Mouse (Mus musculus) activated CD4-positive, CD25-positive, alpha-beta regulatory T cell, adult 4 months (primary cell): ENCODE measurements around the gene Dop1b. TPM values are rescaled to one million over a fixed set of nuclear protein-coding genes. Genes with fewer than 3 reads are reported as not detected.

Source experiments
- ATAC-seq: one replicate; pipeline ENCODE4 v1.8.0; 2017
- polyA plus RNA-seq, 2 experiments: library from polyadenylated mRNA; unstranded; fragments of 100-300 nt; shearing (Covaris generic); gene quantifications; one replicate each; pipeline ENCODE4 v1.2.1; 2017

Gene Dop1b
- polyA plus RNA-seq, 2 experiments from 2014 or later, result 24.5 to 25.5 TPM

DNA sequence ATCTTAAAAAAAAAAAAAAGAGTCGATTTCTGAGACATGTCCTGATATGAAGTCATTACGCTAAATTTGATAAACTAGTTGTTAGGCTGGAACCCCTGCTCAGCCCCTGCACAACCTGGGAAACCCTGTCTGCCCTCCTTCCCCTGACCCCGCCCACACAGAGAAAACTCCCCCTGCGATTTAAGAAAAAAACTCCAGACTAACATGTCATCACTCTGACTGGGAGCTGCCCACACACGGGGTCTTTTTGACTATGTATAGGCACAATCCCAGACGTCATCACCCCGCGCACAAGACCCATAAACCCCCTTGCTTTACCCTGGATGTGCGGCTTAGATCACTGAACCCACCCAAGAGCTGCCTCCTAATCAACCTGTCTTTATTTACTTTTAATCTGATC, 118.4 kb downstream of the Dop1b start:
- ATAC-seq, result no peak

DNA sequence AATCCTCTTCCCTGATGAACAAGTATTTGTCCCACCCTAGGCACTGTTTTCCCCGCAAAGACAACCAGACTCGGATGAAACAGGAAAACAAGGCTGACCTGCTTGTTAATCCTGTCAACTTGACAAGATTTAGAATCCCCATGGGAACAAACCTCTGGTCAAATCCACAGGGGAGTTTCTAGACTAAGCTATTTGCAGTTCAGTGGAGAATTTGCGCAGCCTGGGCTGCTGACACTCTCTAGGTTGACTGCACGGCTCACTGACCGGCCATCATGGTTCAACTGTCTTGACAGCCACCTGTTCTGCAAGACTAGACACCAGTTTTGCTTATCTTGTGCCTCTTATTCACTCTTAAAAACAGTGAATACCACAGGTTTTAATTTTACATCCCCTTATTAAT, 119.2 kb downstream of the Dop1b start:
- ATAC-seq, result no peak

DNA sequence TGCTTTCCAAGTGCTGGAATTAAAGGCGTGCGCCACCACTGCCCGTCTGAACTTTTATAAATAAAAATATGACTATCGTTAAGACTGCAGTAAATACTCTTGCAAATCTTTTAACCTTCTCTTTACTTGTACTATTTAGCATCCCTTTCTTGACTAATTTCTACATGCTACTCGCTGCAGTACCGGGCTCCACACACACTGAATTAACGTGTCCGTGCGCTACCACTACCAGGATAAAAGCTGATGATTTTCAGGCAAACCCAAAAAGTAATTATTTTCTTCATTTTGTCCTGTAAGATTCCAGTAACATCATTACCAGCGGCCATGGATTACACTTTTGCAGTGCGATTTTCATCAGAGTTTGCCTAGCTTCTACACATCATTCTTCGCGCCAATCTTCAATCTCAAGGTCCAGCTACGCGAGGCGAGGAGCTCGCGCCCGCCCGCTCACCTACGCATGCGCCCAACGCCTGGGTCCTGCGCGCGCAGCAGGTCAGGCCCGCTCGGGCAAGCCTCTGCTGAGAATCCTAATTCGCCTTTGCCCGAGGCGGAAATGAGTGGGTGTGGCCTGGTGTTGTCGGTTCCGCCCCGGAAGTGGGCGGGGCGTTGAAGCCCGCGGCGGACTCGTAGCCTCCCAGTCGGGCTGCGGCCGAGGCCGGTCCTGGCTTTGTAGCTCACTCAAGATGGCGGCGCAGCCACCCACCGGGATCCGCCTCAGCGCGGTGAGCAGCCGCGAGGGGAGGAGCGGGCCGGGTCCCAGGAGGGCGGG, 120.1 kb downstream of the Dop1b start, which contains the start of gene Morc3:
Morc3 (plus strand) TSS at position 495 of the 769 bp plus-strand sequence.
- peak; percentile 92 for ATAC-seq

DNA sequence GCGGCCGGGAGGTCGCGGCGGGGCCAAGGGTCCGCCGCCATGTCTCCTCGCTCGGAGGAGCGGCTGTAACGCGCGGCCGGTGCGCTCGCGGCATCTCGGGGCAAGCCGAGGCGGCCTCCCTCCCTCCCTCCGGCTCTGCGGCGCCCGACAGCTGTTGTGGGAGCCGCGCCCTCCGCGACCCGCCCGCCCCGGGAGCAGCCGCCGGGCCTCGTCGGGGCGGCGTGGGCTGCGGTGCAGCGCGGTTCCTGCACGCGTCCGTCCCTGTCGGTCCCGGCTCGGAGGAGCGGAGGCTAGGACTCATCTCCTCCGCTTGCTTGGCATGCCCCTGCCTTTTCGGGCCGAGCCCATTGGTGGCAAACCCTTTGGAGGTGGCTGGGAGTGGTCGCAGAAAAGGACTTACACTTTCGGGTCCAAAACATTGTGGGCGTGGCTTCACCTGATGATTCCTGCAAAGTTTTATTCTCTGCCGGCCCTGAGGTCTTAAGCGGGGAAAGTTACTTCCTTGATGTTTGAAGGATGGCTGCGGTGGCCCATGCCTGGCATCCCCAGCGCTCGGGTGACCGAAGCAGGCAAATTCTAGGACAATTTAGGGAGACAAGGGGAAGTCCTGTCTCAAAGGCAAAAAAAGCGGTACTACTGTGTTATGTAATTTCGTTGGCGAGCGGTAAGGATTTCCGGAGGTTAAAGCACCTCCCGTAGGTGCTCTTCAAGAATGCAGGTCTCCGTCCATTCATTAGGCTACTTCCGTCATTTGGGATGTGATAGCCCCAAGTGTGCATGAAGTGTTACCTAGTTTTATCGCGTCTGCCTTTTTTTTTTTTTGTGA, 121.0 kb downstream of the Dop1b start:
- ATAC-seq, result peak; percentile 33

GRCm38 (mm10) chr16:93833551-93833950, 121.8 kb downstream of the Dop1b start:
- no peak for ATAC-seq

DNA sequence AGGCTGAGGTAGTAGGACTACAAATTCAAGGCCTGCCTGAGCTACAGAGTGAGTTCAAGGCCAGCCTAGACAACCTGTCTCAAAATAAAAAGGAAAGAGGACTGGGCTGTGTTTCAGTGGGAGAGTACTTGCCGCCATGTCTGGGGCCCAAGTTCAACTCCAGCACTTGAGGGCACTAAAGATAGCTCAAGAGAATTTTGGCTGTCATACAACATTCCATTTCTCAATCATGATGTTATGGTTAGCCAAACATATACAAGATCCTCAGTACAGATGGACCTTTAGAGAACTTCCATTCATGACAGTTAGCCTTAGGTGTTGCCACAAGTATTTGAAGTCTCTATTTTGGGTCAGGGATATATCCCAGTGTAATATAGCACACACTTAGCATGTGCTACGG, 122.4 kb downstream of the Dop1b start:
- no peak for ATAC-seq

GRCm38 (mm10) chr16:93839049-93839448, 127.3 kb downstream of the Dop1b start:
- ATAC-seq, result no peak

- no peak for ATAC-seq
These were observed 138.8 kb downstream of the Dop1b start for GRCm38 (mm10) chr16:93850527-93850926.

- no peak for ATAC-seq
These were observed 148.3 kb downstream of the Dop1b start for GRCm38 (mm10) chr16:93859967-93860366.

Other genes starting within 250 kb of the Dop1b start
- gene Setd4, start 107.8 kb upstream of the Dop1b start, polyA plus RNA-seq, result 10 to 100 TPM; 28.0 to 42.8 TPM
- gene Cbr1, start 106.1 kb upstream of the Dop1b start, polyA plus RNA-seq, result 10 to 100 TPM; 36.4 to 44.7 TPM
- gene Gm5678, start 83.8 kb upstream of the Dop1b start, polyA plus RNA-seq, result under 1 TPM in 1 of 2 experiments, not detected in 1; 0.78 TPM
- gene Cbr3, start 28.7 kb upstream of the Dop1b start, polyA plus RNA-seq, result not detected
- gene Morc3, start 120.2 kb downstream of the Dop1b start, polyA plus RNA-seq, result 10 to 100 TPM; 71.8 to 98.2 TPM
- 10 to 100 TPM; 28.1 to 36.2 TPM for gene Chaf1b, start 172.0 kb downstream of the Dop1b start, polyA plus RNA-seq